Mouse (Mus musculus) lung, embryonic 15.5 days (tissue): ENCODE measurements around the gene Idh1. TPM values are rescaled to one million over a fixed set of nuclear protein-coding genes. Genes with fewer than 3 reads are reported as not detected.
"Not testable (repeated sequence)": the region's sequence is repeated elsewhere in the genome, so short reads cannot be mapped to it uniquely, and the experiment has no call there.

Source experiments
- ATAC-seq: fragments of 200-750 bp; cut with Nextera tagmentation; 2 replicates; pipeline ENCODE4 v1.8.0; 2017; ENCODE audit warnings: moderate number of reproducible peaks, borderline replicate concordance; ENCODE audit not compliant: low FRiP score, low TSS enrichment; ENCODE audit errors: extremely low read depth
- H3K27ac ChIP-seq: fragments of 300-500 bp; sonication (generic); 2 replicates; pipeline ENCODE4 v1.5.1; 2015; ENCODE audit warnings: moderate library complexity, mild to moderate bottlenecking, inconsistent platforms
- H3K27me3 ChIP-seq: fragments of 300-500 bp; sonication (generic); 2 replicates; pipeline ENCODE4 v1.6.1; 2015; ENCODE audit warnings: inconsistent platforms
- H3K36me3 ChIP-seq: fragments of 300-500 bp; sonication (generic); 2 replicates; pipeline ENCODE4 v1.6.1; 2015; ENCODE audit warnings: inconsistent platforms
- H3K4me1 ChIP-seq: fragments of 300-500 bp; sonication (generic); 2 replicates; pipeline ENCODE4 v1.6.1; 2015; ENCODE audit warnings: inconsistent platforms
- H3K4me2 ChIP-seq: fragments of 300-500 bp; sonication (generic); 2 replicates; pipeline ENCODE4 v1.6.1; 2015; ENCODE audit warnings: inconsistent platforms, mild to moderate bottlenecking, moderate library complexity
- H3K4me3 ChIP-seq: fragments of 300-500 bp; sonication (generic); 2 replicates; pipeline ENCODE4 v1.5.1; 2015; ENCODE audit warnings: mild to moderate bottlenecking, inconsistent platforms
- H3K9ac ChIP-seq: fragments of 300-500 bp; sonication (generic); 2 replicates; pipeline ENCODE4 v1.6.1; 2015; ENCODE audit warnings: inconsistent platforms
- H3K9me3 ChIP-seq: fragments of 300-500 bp; sonication (generic); 2 replicates; pipeline ENCODE4 v1.6.1; 2016; ENCODE audit warnings: inconsistent platforms
- WGBS: fragments of 180-500 bp; shearing (Covaris S2); methylation state at CpG from one replicate; pipeline ENCODE4 v1.1.7; 2015; 5-methylcytosine and 5-hydroxymethylcytosine counted together
- polyA plus RNA-seq: library from polyadenylated mRNA; unstranded; fragments of >200 nt; fragmentation: Nextera tagmentation; extraction: Ambion mirVana; gene quantifications from 2 replicates; pipeline ENCODE4 v1.2.1, GENCODE M21; 2015

Idh1 gene
- polyA plus RNA-seq = 115 and 119 TPM in 2 replicates

GRCm38 (mm10) chr1:65186287-65187073 is at the start of gene Idh1, which contains the start of gene Pikfyve:
TSS of gene Idh1 (minus strand) at chr1:65186500.
TSS of gene Pikfyve (plus strand) at chr1:65186683.
- peak within 1 kb of the TSS; percentile 78 for H3K27ac ChIP-seq
- no peaks in the 10 kb centered on the region; the same call in 1 of the 2 replicates for H3K36me3 ChIP-seq
- peak within 1 kb of the TSS; percentile 86 for H3K4me3 ChIP-seq
- peak; percentile 100 for ATAC-seq
- H3K27me3 ChIP-seq = no peaks in the 10 kb centered on the region
- H3K9me3 ChIP-seq = no peaks in the 10 kb centered on the region
- under 1% methylated on average over 71 of the region's 71 CpGs for WGBS
- peak within 1 kb of the TSS; percentile 63 for H3K4me2 ChIP-seq
- peak within 1 kb of the TSS; percentile 75 for H3K9ac ChIP-seq
- no peaks in the 10 kb centered on the region for H3K4me1 ChIP-seq

- no peaks in the 10 kb centered on the region for H3K27me3 ChIP-seq
- H3K9ac ChIP-seq = no peak overlapping the region
- no peak for ATAC-seq
- no peaks in the 10 kb centered on the region for H3K4me1 ChIP-seq
- no peak overlapping the region for H3K4me2 ChIP-seq
- H3K9me3 ChIP-seq = no peaks in the 10 kb centered on the region
- WGBS = 82% methylated on average over 1 of the region's 1 CpGs
- no peak overlapping the region for H3K27ac ChIP-seq
- H3K4me3 ChIP-seq = no peak overlapping the region
- peaks cover 12% of the 10 kb centered on the region for H3K36me3 ChIP-seq
These were observed 44.3 kb upstream of the Idh1 start for GRCm38 (mm10) chr1:65230566-65230965.

GRCm38 (mm10) chr1:65229768-65230167 is 43.5 kb upstream of the Idh1 start:
- H3K4me2 ChIP-seq, ATAC-seq, H3K27me3 ChIP-seq, H3K4me3 ChIP-seq, H3K27ac ChIP-seq, H3K9me3 ChIP-seq, H3K36me3 ChIP-seq, H3K9ac ChIP-seq, H3K4me1 ChIP-seq: not testable (repeated sequence)
- WGBS = 87% methylated on average over 3 of the region's 3 CpGs

- Histone ChIP-seq H3K9ac (no peak overlapping the region), H3K4me2 (no peak overlapping the region), H3K4me1 (no peaks in the 10 kb centered on the region), H3K36me3 (peaks cover 13% of the 10 kb centered on the region), H3K27me3 (no peaks in the 10 kb centered on the region), H3K9me3 (no peaks in the 10 kb centered on the region), H3K27ac (no peak overlapping the region), H3K4me3 (no peak overlapping the region)
- WGBS = 88% methylated on average over 2 of the region's 2 CpGs
- no peak for ATAC-seq
These were observed 41.4 kb upstream of the Idh1 start for GRCm38 (mm10) chr1:65227681-65228080.

- Histone ChIP-seq H3K36me3 (peaks cover 28% of the 10 kb centered on the region), H3K4me2 (no peak overlapping the region), H3K9ac (no peak overlapping the region), H3K4me1 (no peaks in the 10 kb centered on the region), H3K27me3 (no peaks in the 10 kb centered on the region), H3K9me3 (no peaks in the 10 kb centered on the region), H3K27ac (no peak overlapping the region), H3K4me3 (no peak overlapping the region)
- no peak for ATAC-seq
- 93% methylated on average over 2 of the region's 2 CpGs for WGBS
These were observed 37.4 kb upstream of the Idh1 start for GRCm38 (mm10) chr1:65223654-65224053.

- H3K27ac ChIP-seq = no peak overlapping the region
These were observed 31.7 kb upstream of the Idh1 start for GRCm38 (mm10) chr1:65217972-65218371.

GRCm38 (mm10) chr1:65217567-65217966 is 31.3 kb upstream of the Idh1 start:
- H3K9me3 ChIP-seq = no peaks in the 10 kb centered on the region
- no peak for ATAC-seq
- 80% methylated on average over 2 of the region's 2 CpGs for WGBS
- H3K9ac ChIP-seq = no peak overlapping the region
- H3K4me2 ChIP-seq = no peak overlapping the region
- no peak overlapping the region for H3K4me3 ChIP-seq
- no peaks in the 10 kb centered on the region for H3K4me1 ChIP-seq
- no peak overlapping the region for H3K27ac ChIP-seq
- H3K27me3 ChIP-seq = no peaks in the 10 kb centered on the region
- H3K36me3 ChIP-seq = peaks cover 18% of the 10 kb centered on the region

More at GRCm38 (mm10) chr1:65217972-65218371, 31.7 kb upstream of the Idh1 start:
- no peaks in the 10 kb centered on the region for H3K4me1 ChIP-seq
- no peak overlapping the region for H3K9ac ChIP-seq
- H3K4me3 ChIP-seq = no peak overlapping the region
- H3K4me2 ChIP-seq = no peak overlapping the region
- no peaks in the 10 kb centered on the region for H3K9me3 ChIP-seq
- no peaks in the 10 kb centered on the region for H3K27me3 ChIP-seq
- no peak for ATAC-seq
- H3K36me3 ChIP-seq = peaks cover 20% of the 10 kb centered on the region
- 88% methylated on average over 1 of the region's 1 CpGs for WGBS

GRCm38 (mm10) chr1:65213214-65213613 is 26.9 kb upstream of the Idh1 start:
- Histone ChIP-seq H3K4me3 (no peak overlapping the region), H3K27ac (no peak overlapping the region), H3K36me3 (peaks cover 29% of the 10 kb centered on the region), H3K9ac (no peak overlapping the region), H3K4me2 (no peak overlapping the region), H3K27me3 (no peaks in the 10 kb centered on the region), H3K9me3 (peaks cover 3% of the 10 kb centered on the region; the same call in 1 of the 2 replicates), H3K4me1 (no peaks in the 10 kb centered on the region)
- WGBS = 81% methylated on average over 2 of the region's 2 CpGs
- ATAC-seq = no peak

GRCm38 (mm10) chr1:65204299-65204698 is 18.0 kb upstream of the Idh1 start:
- H3K4me2 ChIP-seq = no peak overlapping the region
- WGBS = 69% methylated on average over 1 of the region's 1 CpGs
- no peak for ATAC-seq
- no peak overlapping the region for H3K4me3 ChIP-seq
- no peaks in the 10 kb centered on the region for H3K27me3 ChIP-seq
- H3K27ac ChIP-seq = no peak overlapping the region
- no peaks in the 10 kb centered on the region for H3K9me3 ChIP-seq
- H3K36me3 ChIP-seq = peaks cover 42% of the 10 kb centered on the region
- no peak overlapping the region for H3K9ac ChIP-seq
- H3K4me1 ChIP-seq = no peaks in the 10 kb centered on the region

GRCm38 (mm10) chr1:65198861-65199260 is 12.6 kb upstream of the Idh1 start:
- Histone ChIP-seq H3K9me3 (no peaks in the 10 kb centered on the region), H3K36me3 (peaks cover 17% of the 10 kb centered on the region), H3K4me3 (no peak overlapping the region), H3K9ac (no peak overlapping the region), H3K27ac (no peak overlapping the region), H3K4me1 (no peaks in the 10 kb centered on the region), H3K27me3 (no peaks in the 10 kb centered on the region), H3K4me2 (no peak overlapping the region)
- WGBS = 87% methylated on average over 2 of the region's 2 CpGs
- ATAC-seq = no peak

GRCm38 (mm10) chr1:65198425-65198824 is 12.1 kb upstream of the Idh1 start:
- Histone ChIP-seq H3K4me3 (no peak overlapping the region), H3K4me1 (no peaks in the 10 kb centered on the region), H3K9ac (no peak overlapping the region), H3K27me3 (no peaks in the 10 kb centered on the region), H3K36me3 (peaks cover 15% of the 10 kb centered on the region), H3K4me2 (no peak overlapping the region), H3K27ac (no peak overlapping the region), H3K9me3 (no peaks in the 10 kb centered on the region)
- ATAC-seq = no peak
- WGBS = 85% methylated on average over 2 of the region's 2 CpGs

GRCm38 (mm10) chr1:65193226-65193625 is 6.9 kb upstream of the Idh1 start:
- 95% methylated on average over 2 of the region's 2 CpGs for WGBS
- H3K36me3 ChIP-seq = peaks cover 25% of the 10 kb centered on the region
- no peak overlapping the region for H3K27ac ChIP-seq
- no peak overlapping the region for H3K4me2 ChIP-seq
- H3K9ac ChIP-seq = no peak overlapping the region
- no peaks in the 10 kb centered on the region for H3K9me3 ChIP-seq
- no peak for ATAC-seq
- no peaks in the 10 kb centered on the region for H3K4me1 ChIP-seq
- no peaks in the 10 kb centered on the region for H3K27me3 ChIP-seq
- no peak overlapping the region for H3K4me3 ChIP-seq
